13 mouse cellular contexts compared by ENCODE assay signal in the genomic region with DNA sequence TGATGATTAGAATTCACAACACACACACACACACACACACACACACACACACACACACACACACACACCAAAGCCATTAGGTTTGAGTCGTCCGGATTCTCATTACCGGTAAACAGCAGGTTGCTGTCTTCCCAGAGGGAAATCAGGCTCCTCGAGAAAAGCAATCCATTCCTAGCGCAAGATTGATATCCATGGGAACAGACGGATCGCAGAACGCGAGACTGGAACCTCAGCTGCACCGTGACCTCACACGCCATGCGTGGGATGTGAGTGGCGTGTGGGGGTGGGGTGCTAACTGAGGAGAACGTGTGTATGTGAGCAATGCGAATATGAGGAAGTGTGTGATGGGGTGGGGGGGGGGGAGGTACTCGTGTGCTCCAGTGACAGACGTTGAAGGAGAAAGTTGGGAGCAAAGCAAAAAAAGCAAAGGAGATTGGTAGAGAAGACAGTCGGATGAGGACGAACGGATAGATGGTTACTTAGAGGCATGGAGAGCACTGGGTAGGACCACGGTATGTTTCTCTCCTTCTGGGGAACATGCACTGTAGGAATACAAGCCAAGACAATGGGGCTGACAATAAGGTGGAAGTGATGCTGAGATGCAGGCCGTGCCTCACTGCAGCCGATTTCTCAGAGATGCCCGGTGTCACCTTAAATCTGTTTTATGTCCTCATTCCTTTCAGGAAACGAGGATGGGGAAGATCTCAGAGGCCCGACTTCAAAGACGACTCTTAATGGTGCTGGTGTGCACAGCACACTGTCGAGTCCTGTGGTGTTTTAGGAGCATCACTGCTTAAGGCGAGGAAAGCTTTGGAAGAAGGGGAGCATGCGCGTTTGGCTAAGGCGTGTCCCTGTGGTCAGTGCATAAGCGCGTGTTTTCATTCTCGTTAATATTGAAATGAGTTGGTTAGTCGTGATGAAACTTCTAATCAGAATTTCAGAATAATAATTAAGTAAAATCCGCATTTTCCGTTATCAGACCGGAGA.
DNase-seq lines count a peak whose midpoint lies in the region; ATAC-seq and TF ChIP-seq lines count a peak whose summit lies in the region.
"Had no signal": no experiment of that assay in that cellular context is flagged by ENCODE, and none has a peak within 500 bp of the region (broad histone marks: within the 10 kb centered on the region; RNA-seq: fewer than 3 reads in every experiment).

No protein-coding gene starts in this region.

- H3K4me1 ChIP-seq in midbrain, embryonic 14.5 days (ENCODE audit: control insufficient read depth, insufficient read depth, low read length) = no peaks in the 10 kb centered on the region
- no peaks in the 10 kb centered on the region for H3K4me1 ChIP-seq in midbrain, embryonic 11.5 days (ENCODE audit: control insufficient read depth, insufficient read depth, low read length)
- no peaks in the 10 kb centered on the region for H3K4me1 ChIP-seq in hindbrain, embryonic 16.5 days (ENCODE audit: control insufficient read depth, insufficient read depth, low read depth, low read length)
- no peaks in the 10 kb centered on the region for H3K4me1 ChIP-seq in liver, postnatal 0 days (ENCODE audit: insufficient read depth)
- H3K4me1 ChIP-seq: embryonic facial prominence, embryonic 12.5 days had no signal

- H3K27me3 ChIP-seq in midbrain, embryonic 14.5 days (ENCODE audit: control insufficient read depth, insufficient read depth, low read length) = no peaks in the 10 kb centered on the region
- no peaks in the 10 kb centered on the region for H3K27me3 ChIP-seq in midbrain, embryonic 11.5 days (ENCODE audit: control insufficient read depth, insufficient read depth, low read length)
- no peaks in the 10 kb centered on the region for H3K27me3 ChIP-seq in hindbrain, embryonic 16.5 days (replicated peaks; ENCODE audit: control insufficient read depth, insufficient read depth, low read length)
- no peaks in the 10 kb centered on the region for H3K27me3 ChIP-seq in liver, postnatal 0 days (ENCODE audit: insufficient read depth, low read length)
- H3K27me3 ChIP-seq: embryonic facial prominence, embryonic 12.5 days had no signal

- TF ChIP-seq CTCF in liver, postnatal 0 days (IDR thresholded peaks at IDR 0.05; ENCODE audit: low read depth) = no peak

- no peak overlapping the region for H3K27ac ChIP-seq in midbrain, embryonic 14.5 days (replicated peaks; ENCODE audit: low read depth, low read length)
- H3K27ac ChIP-seq in midbrain, embryonic 11.5 days (ENCODE audit: low read depth, low read length) = no peak overlapping the region
- H3K27ac ChIP-seq in hindbrain, embryonic 16.5 days (ENCODE audit: low read depth, low read length) = no peak overlapping the region
- H3K27ac ChIP-seq in liver, postnatal 0 days (ENCODE audit: low read depth) = no peak overlapping the region
- H3K27ac ChIP-seq: embryonic facial prominence, embryonic 12.5 days; liver, embryonic 14.5 days had no signal

- 77% methylated on average over 39 of the region's 39 CpGs for WGBS in midbrain, embryonic 14.5 days
- WGBS in midbrain, embryonic 11.5 days = 89% methylated on average over 39 of the region's 39 CpGs
- WGBS in hindbrain, embryonic 16.5 days = 65% methylated on average over 39 of the region's 39 CpGs
- WGBS in liver, postnatal 0 days (ENCODE audit: insufficient replicate concordance) = 75% methylated on average over 39 of the region's 39 CpGs

- intact Hi-C loops in left cerebral cortex, postnatal 10 days (cut with DNase I) = no loop called here

- no peak for TF ChIP-seq EP300 in liver, postnatal 0 days (IDR thresholded peaks at IDR 0.05; ENCODE audit: low read depth)

- ATAC-seq in midbrain, embryonic 14.5 days (ENCODE audit: low FRiP score, low TSS enrichment) = peak; percentile 60
- ATAC-seq in midbrain, embryonic 11.5 days (ENCODE audit: low FRiP score) = no peak
- ATAC-seq in hindbrain, embryonic 16.5 days = peak; percentile 45; the same call in 1 of the 2 replicates
- ATAC-seq in liver, postnatal 0 days = no peak
- ATAC-seq: activated CD4-positive, CD25-positive, alpha-beta regulatory T cell, adult 4 months had no signal

- H3K4me3 ChIP-seq in midbrain, embryonic 14.5 days (replicated peaks; ENCODE audit: low read depth, low read length) = no peak overlapping the region
- H3K4me3 ChIP-seq in midbrain, embryonic 11.5 days (ENCODE audit: low read depth, low read length) = no peak overlapping the region
- no peak overlapping the region for H3K4me3 ChIP-seq in hindbrain, embryonic 16.5 days (ENCODE audit: low read length)
- no peak overlapping the region for H3K4me3 ChIP-seq in liver, postnatal 0 days (ENCODE audit: low read depth, low read length)
- H3K4me3 ChIP-seq: embryonic facial prominence, embryonic 12.5 days had no signal

- peak; percentile 49 for DNase-seq in midbrain, embryonic 14.5 days
- no peak for DNase-seq in midbrain, embryonic 11.5 days (ENCODE audit: low spot score, missing footprints)
- peak; percentile 74 to 79 for DNase-seq in left cerebral cortex, postnatal 10 days (ENCODE audit: extremely low spot score in 1 of 2, low spot score in 2 of 2)
- peak; percentile 39 to 56 for DNase-seq in right cerebral cortex, postnatal 36 days (ENCODE audit: low spot score in 2 of 2)
- DNase-seq in liver, postnatal 0 days = no peak
- no peak for DNase-seq in ovary, postnatal 10 days (ENCODE audit: low spot score)
- DNase-seq: gastrocnemius, postnatal 36 days; heart, postnatal 36 days; kidney, postnatal 14 days had no signal

- no peaks in the 10 kb centered on the region for H3K9me3 ChIP-seq in midbrain, embryonic 14.5 days (ENCODE audit: control insufficient read depth, low read length)
- no peaks in the 10 kb centered on the region for H3K9me3 ChIP-seq in midbrain, embryonic 11.5 days (ENCODE audit: control insufficient read depth, low read length)
- no peaks in the 10 kb centered on the region for H3K9me3 ChIP-seq in hindbrain, embryonic 16.5 days (ENCODE audit: control insufficient read depth, low read length)
- H3K9me3 ChIP-seq in liver, postnatal 0 days (ENCODE audit: low read length) = no peaks in the 10 kb centered on the region
- H3K9me3 ChIP-seq: embryonic facial prominence, embryonic 12.5 days had no signal

- no peaks in the 10 kb centered on the region for H3K36me3 ChIP-seq in midbrain, embryonic 14.5 days (ENCODE audit: control insufficient read depth, insufficient read depth, low read length)
- no peaks in the 10 kb centered on the region for H3K36me3 ChIP-seq in midbrain, embryonic 11.5 days (ENCODE audit: control insufficient read depth, insufficient read depth, low read length)
- H3K36me3 ChIP-seq in hindbrain, embryonic 16.5 days (ENCODE audit: control insufficient read depth, insufficient read depth, low read length) = no peaks in the 10 kb centered on the region
- H3K36me3 ChIP-seq in liver, postnatal 0 days (replicated peaks; ENCODE audit: insufficient read depth, low read length) = no peaks in the 10 kb centered on the region
- H3K36me3 ChIP-seq: embryonic facial prominence, embryonic 12.5 days had no signal

- H3K9ac ChIP-seq in midbrain, embryonic 14.5 days (replicated peaks; ENCODE audit: low read length) = no peak overlapping the region
- no peak overlapping the region for H3K9ac ChIP-seq in midbrain, embryonic 11.5 days (ENCODE audit: low read length)
- no peak overlapping the region for H3K9ac ChIP-seq in hindbrain, embryonic 16.5 days (ENCODE audit: low read depth, low read length)
- H3K9ac ChIP-seq in liver, postnatal 0 days (replicated peaks) = no peak overlapping the region
- H3K9ac ChIP-seq: embryonic facial prominence, embryonic 12.5 days; liver, embryonic 14.5 days had no signal

- no peak overlapping the region for H3K4me2 ChIP-seq in midbrain, embryonic 14.5 days (ENCODE audit: low read length)
- H3K4me2 ChIP-seq in midbrain, embryonic 11.5 days = no peak overlapping the region
- peak overlapping the region; percentile 38 for H3K4me2 ChIP-seq in hindbrain, embryonic 16.5 days (ENCODE audit: low read length)
- no peak overlapping the region for H3K4me2 ChIP-seq in liver, postnatal 0 days (ENCODE audit: low read depth, low read length)
- H3K4me2 ChIP-seq: embryonic facial prominence, embryonic 12.5 days had no signal

Comparison
In these comparisons a context has a peak if more than half of its experiments do, and no peak if none do; other contexts are left out.
1. ATAC-seq: peak in midbrain, embryonic 14.5 days (single experiment) and hindbrain, embryonic 16.5 days (single experiment); none in midbrain, embryonic 11.5 days (single experiment) and liver, postnatal 0 days (single experiment).
2. DNase-seq: peak in midbrain, embryonic 14.5 days (single experiment), left cerebral cortex, postnatal 10 days (2 of 2) and right cerebral cortex, postnatal 36 days (2 of 2); none in midbrain, embryonic 11.5 days (single experiment), liver, postnatal 0 days (single experiment) and ovary, postnatal 10 days (single experiment).